Mouse (Mus musculus): ENCODE results near the gene Tns2. TPM values are rescaled to one million over a fixed set of nuclear protein-coding genes. Genes with fewer than 3 reads are reported as not detected.

Tns2 gene
- 27.2 and 30.1 TPM in 2 replicates for polyA plus RNA-seq (2014; fragmentation: Nextera tagmentation; extraction: Ambion mirVana)

GRCm38 (mm10) chr15:102100161-102100981, at the start of gene Tns2:
Gene Tns2 (plus strand): TSS chr15:102100413.
- Histone ChIP-seq H3K4me2 (ENCODE audit: low read length) (peak within 1 kb of the TSS; percentile 90), H3K4me1 (ENCODE audit: control insufficient read depth in 2 of 2, insufficient read depth in 2 of 2, low read length in 2 of 2) (peaks cover 50 to 70% of the 10 kb centered on the region in 2 experiments), H3K9ac (ENCODE audit: low read length) (peak within 1 kb of the TSS; percentile 79), H3K27me3 (ENCODE audit: control insufficient read depth, insufficient read depth, low read length) (no peaks in the 10 kb centered on the region), H3K27ac (replicated peaks in 1 of 2; ENCODE audit: control insufficient read depth in 1 of 2, insufficient read depth in 1 of 2, low read depth in 2 of 2, low read length in 2 of 2) (peak within 1 kb of the TSS; percentile 86 to 95), H3K9me3 (ENCODE audit: control insufficient read depth, low read length) (no peaks in the 10 kb centered on the region), H3K4me3 (ENCODE audit: control insufficient read depth in 1 of 2, insufficient read depth in 1 of 2, low read depth in 1 of 2, low read length in 2 of 2) (peak within 1 kb of the TSS; percentile 50 to 54), H3K36me3 (ENCODE audit: control insufficient read depth, insufficient read depth, low read length) (peaks cover 31% of the 10 kb centered on the region)
- WGBS: under 1% methylated on average over 60 of the region's 82 CpGs
- peak; percentile 61 for ATAC-seq (ENCODE audit: insufficient number of reproducible peaks, insufficient read depth, low FRiP score, low read depth)

- Histone ChIP-seq H3K9me3 (ENCODE audit: control insufficient read depth, low read length) (no peaks in the 10 kb centered on the region), H3K36me3 (ENCODE audit: control insufficient read depth, insufficient read depth, low read length) (no peaks in the 10 kb centered on the region), H3K27ac (replicated peaks in 1 of 2; ENCODE audit: control insufficient read depth in 1 of 2, insufficient read depth in 1 of 2, low read depth in 2 of 2, low read length in 2 of 2) (peak overlapping the region; percentile 6 to 31), H3K4me1 (ENCODE audit: control insufficient read depth in 2 of 2, insufficient read depth in 2 of 2, low read length in 2 of 2) (peaks cover 0 to 2% of the 10 kb centered on the region in 2 experiments; a peak in 1 of 4 replicates), H3K27me3 (ENCODE audit: control insufficient read depth, insufficient read depth, low read length) (no peaks in the 10 kb centered on the region), H3K9ac (ENCODE audit: low read length) (peak overlapping the region; percentile 71), H3K4me3 (ENCODE audit: control insufficient read depth in 1 of 2, insufficient read depth in 1 of 2, low read depth in 1 of 2, low read length in 2 of 2) (peak overlapping the region; percentile 45 to 54), H3K4me2 (ENCODE audit: low read length) (peak overlapping the region; percentile 81)
- WGBS: under 1% methylated on average over 29 of the region's 33 CpGs
- peak; percentile 61; the same call in 1 of the 2 replicates for ATAC-seq (ENCODE audit: insufficient number of reproducible peaks, insufficient read depth, low FRiP score, low read depth)
Measured at GRCm38 (mm10) chr15:102051920-102052683, 48.1 kb upstream of the Tns2 start.

GRCm38 (mm10) chr15:102056495-102057174, 43.6 kb upstream of the Tns2 start:
- H3K9me3 ChIP-seq (ENCODE audit: control insufficient read depth, low read length): no peaks in the 10 kb centered on the region
- no peaks in the 10 kb centered on the region for H3K27me3 ChIP-seq (ENCODE audit: control insufficient read depth, insufficient read depth, low read length)
- no peak for ATAC-seq (ENCODE audit: insufficient number of reproducible peaks, insufficient read depth, low FRiP score, low read depth)
- H3K4me3 ChIP-seq (ENCODE audit: control insufficient read depth in 1 of 2, insufficient read depth in 1 of 2, low read depth in 1 of 2, low read length in 2 of 2): no peak overlapping the region
- WGBS: 78% methylated on average over 15 of the region's 15 CpGs
- no peaks in the 10 kb centered on the region for H3K36me3 ChIP-seq (ENCODE audit: control insufficient read depth, insufficient read depth, low read length)
- peaks cover 2 to 3% of the 10 kb centered on the region in 2 experiments; a peak in 2 of 4 replicates for H3K4me1 ChIP-seq (ENCODE audit: control insufficient read depth in 2 of 2, insufficient read depth in 2 of 2, low read length in 2 of 2)
- no peak overlapping the region for H3K9ac ChIP-seq (ENCODE audit: low read length)
- no peak overlapping the region for H3K4me2 ChIP-seq (ENCODE audit: low read length)
- H3K27ac ChIP-seq (replicated peaks in 1 of 2; ENCODE audit: control insufficient read depth in 1 of 2, insufficient read depth in 1 of 2, low read depth in 2 of 2, low read length in 2 of 2): no peak overlapping the region

GRCm38 (mm10) chr15:102065661-102066325, 34.4 kb upstream of the Tns2 start:
- WGBS: 4% methylated on average over 20 of the region's 20 CpGs
- Histone ChIP-seq H3K27ac (replicated peaks in 1 of 2; ENCODE audit: control insufficient read depth in 1 of 2, insufficient read depth in 1 of 2, low read depth in 2 of 2, low read length in 2 of 2) (no peak overlapping the region), H3K4me2 (ENCODE audit: low read length) (no peak overlapping the region), H3K9me3 (ENCODE audit: control insufficient read depth, low read length) (no peaks in the 10 kb centered on the region), H3K4me3 (ENCODE audit: control insufficient read depth in 1 of 2, insufficient read depth in 1 of 2, low read depth in 1 of 2, low read length in 2 of 2) (no peak overlapping the region), H3K36me3 (ENCODE audit: control insufficient read depth, insufficient read depth, low read length) (no peaks in the 10 kb centered on the region), H3K27me3 (ENCODE audit: control insufficient read depth, insufficient read depth, low read length) (peaks cover 10% of the 10 kb centered on the region; the same call in 1 of the 2 replicates), H3K9ac (ENCODE audit: low read length) (no peak overlapping the region), H3K4me1 (ENCODE audit: control insufficient read depth in 2 of 2, insufficient read depth in 2 of 2, low read length in 2 of 2) (peaks cover 5 to 24% of the 10 kb centered on the region in 2 experiments; a peak in 3 of 4 replicates)
- ATAC-seq (ENCODE audit: insufficient number of reproducible peaks, insufficient read depth, low FRiP score, low read depth): peak; percentile 43; the same call in 1 of the 2 replicates

GRCm38 (mm10) chr15:102070476-102071467, 29.4 kb upstream of the Tns2 start:
- Histone ChIP-seq H3K36me3 (ENCODE audit: control insufficient read depth, insufficient read depth, low read length) (peaks cover 4% of the 10 kb centered on the region; the same call in 1 of the 2 replicates), H3K9ac (ENCODE audit: low read length) (no peak overlapping the region), H3K4me1 (ENCODE audit: control insufficient read depth in 2 of 2, insufficient read depth in 2 of 2, low read length in 2 of 2) (peaks cover 3 to 15% of the 10 kb centered on the region in 2 experiments; a peak in 3 of 4 replicates), H3K27ac (replicated peaks in 1 of 2; ENCODE audit: control insufficient read depth in 1 of 2, insufficient read depth in 1 of 2, low read depth in 2 of 2, low read length in 2 of 2) (no peak overlapping the region), H3K4me2 (ENCODE audit: low read length) (no peak overlapping the region), H3K4me3 (ENCODE audit: control insufficient read depth in 1 of 2, insufficient read depth in 1 of 2, low read depth in 1 of 2, low read length in 2 of 2) (no peak overlapping the region), H3K9me3 (ENCODE audit: control insufficient read depth, low read length) (no peaks in the 10 kb centered on the region), H3K27me3 (ENCODE audit: control insufficient read depth, insufficient read depth, low read length) (peaks cover 10% of the 10 kb centered on the region; the same call in 1 of the 2 replicates)
- no peak for ATAC-seq (ENCODE audit: insufficient number of reproducible peaks, insufficient read depth, low FRiP score, low read depth)
- WGBS: 59% methylated on average over 13 of the region's 13 CpGs

GRCm38 (mm10) chr15:102072963-102073558, 27.2 kb upstream of the Tns2 start:
- Histone ChIP-seq H3K4me3 (ENCODE audit: control insufficient read depth in 1 of 2, insufficient read depth in 1 of 2, low read depth in 1 of 2, low read length in 2 of 2) (peak overlapping the region; percentile 21 to 97; a peak in 3 of 4 replicates), H3K4me2 (ENCODE audit: low read length) (peak overlapping the region; percentile 66), H3K9me3 (ENCODE audit: control insufficient read depth, low read length) (no peaks in the 10 kb centered on the region), H3K4me1 (ENCODE audit: control insufficient read depth in 2 of 2, insufficient read depth in 2 of 2, low read length in 2 of 2) (peaks cover 3 to 22% of the 10 kb centered on the region in 2 experiments; a peak in 3 of 4 replicates), H3K36me3 (ENCODE audit: control insufficient read depth, insufficient read depth, low read length) (peaks cover 4% of the 10 kb centered on the region; the same call in 1 of the 2 replicates), H3K9ac (ENCODE audit: low read length) (peak overlapping the region; percentile 58), H3K27me3 (ENCODE audit: control insufficient read depth, insufficient read depth, low read length) (0 out of 2 replicates have a peak, but pooled peaks cover under 1% of the 10 kb centered on the region), H3K27ac (replicated peaks in 1 of 2; ENCODE audit: control insufficient read depth in 1 of 2, insufficient read depth in 1 of 2, low read depth in 2 of 2, low read length in 2 of 2) (peak overlapping the region in 1 of 2 experiments; percentile 96; a peak in 1 of 4 replicates)
- no peak for ATAC-seq (ENCODE audit: insufficient number of reproducible peaks, insufficient read depth, low FRiP score, low read depth)
- 14% methylated on average over 6 of the region's 6 CpGs for WGBS

All from heart, embryonic 14.5 days (tissue).